Mouse (Mus musculus) thymus, postnatal 25 days (tissue): ENCODE measurements at regions not wholly inside any gene's neighbourhood (a gene's known extent, or its start where the extent isn't known, plus 50 kb on each side); places are given as distances from the start of the nearest gene placed in this dataset.

Experiments
- DNase-seq: peaks from one replicate; pipeline ENCODE4 v3.0.0; 2022

DNA sequence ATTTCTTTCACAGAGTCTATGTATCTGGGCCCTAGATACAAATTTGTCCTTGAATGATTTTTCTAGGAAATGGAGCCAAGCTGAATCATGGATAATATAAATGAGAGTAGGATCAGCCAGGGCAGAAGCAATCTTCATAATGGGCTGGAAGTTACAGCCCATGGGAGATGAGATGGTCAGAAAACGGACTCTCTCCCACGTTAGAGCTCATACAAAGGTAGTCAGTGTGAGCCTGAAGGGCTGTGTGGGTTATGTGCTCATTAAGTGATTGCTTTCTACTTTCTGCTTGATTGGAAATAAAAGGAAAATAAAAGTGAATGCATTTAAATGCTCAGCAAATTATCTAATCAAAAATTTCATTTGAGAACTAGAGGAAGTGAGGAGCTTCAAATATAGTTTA lies 2017.1 kb upstream of the Pcdh20 start:
- DNase-seq, result no peak

DNA sequence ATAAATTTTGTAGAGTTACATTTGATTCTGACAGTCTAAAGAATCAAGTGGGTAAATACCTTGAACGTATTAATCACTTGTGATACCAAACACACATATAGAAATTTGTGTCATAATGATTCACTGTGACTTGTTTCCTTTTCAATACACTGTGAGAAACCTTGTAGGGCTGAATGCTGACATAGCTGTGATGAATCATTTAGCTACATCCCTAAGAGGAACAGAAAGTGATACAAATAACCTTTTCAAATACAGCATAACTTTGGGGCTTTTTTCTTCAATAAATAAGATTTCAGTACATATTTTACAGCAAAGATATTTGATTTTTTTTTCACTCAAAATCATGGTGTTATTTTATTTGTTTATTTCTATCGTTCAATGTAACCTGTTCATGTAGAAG lies 1976.8 kb upstream of the Pcdh20 start:
- no peak for DNase-seq

DNA sequence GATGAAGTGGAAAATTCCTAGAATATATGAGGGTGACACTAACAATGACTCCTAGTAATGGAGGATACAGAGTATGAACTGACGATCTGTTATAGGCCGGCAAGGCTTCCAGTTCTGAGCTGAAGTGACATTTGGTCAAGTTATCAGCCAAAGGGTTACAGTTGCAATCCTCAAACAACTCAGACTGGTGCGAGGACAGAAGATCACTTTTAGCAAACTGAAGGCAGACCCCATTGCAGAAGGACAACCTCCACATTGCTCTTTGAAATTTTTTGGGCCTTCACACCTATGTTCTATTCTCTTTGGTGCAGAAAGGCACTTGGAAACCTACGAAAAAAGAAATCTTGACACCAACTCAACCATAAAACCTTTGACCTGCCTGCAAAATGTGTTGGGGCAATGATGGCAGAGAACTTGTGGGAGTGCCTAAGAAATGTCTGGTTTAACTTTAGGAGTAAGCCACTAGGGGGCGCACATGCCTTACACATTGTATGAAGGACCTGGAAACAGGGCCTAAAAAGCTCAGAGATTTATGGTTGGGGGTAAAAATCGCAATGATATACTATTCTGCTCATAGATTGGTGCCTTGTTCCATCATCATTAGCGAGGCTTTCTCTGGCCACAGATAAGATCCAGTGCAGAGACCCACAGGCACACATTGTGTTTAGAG lies 1961.8 kb upstream of the Pcdh20 start:
- no peak for DNase-seq

DNA sequence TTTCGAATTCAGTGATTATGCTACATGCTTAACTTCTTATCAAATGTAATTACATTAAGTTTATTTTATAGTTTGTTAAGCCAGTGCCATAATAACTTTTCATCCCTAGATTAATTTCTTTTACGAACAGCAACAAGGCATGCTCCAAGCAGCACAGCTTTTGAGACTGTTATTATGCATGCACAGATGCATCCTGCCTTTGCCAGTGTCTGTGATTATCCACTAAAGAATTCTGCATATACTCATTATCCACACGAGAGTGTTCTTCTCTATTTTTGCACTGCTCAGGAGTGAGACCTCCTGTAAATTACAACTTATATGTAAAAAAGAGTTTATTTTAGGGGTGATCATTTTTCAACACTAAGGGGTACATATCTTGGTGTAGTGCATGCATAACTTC lies 1941.5 kb upstream of the Pcdh20 start:
- no peak for DNase-seq

DNA sequence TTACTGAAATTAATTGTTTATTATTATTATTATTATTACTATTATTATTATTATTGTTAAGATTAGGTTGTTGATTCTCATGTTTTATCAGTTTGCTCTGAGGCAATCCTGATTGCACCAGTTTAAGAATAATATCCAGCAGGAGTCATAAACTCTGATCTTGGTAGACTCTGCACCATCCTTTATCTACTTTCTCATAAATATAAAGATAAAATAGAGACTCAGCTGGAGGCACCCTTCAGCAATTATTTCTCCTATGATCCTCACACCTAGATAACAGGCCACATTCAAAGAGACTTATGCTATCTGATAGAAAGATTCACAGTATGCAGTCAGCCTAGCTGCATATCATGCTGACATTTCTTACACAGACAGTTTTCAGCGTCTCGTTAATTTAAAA lies 1935.2 kb upstream of the Pcdh20 start:
- no peak for DNase-seq

DNA sequence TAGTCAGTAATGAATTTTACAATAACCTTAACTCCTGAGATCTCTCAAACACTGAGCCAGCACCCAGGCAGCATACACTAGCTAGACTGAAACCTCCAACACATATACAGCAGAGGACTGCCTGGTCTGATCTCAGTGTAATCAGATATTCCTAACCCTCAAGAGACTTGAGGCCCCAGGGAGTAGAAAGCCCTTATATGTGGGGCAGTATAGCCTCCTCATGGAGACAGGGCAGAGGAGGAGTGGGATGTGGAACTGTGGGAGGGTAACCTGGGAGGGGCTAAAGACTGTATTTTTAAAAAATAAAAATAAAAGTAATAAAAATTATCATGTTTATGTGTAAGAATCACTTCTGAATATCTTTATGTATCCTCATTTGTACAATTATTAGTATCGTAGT lies 1934.3 kb upstream of the Pcdh20 start:
- no peak for DNase-seq

DNA sequence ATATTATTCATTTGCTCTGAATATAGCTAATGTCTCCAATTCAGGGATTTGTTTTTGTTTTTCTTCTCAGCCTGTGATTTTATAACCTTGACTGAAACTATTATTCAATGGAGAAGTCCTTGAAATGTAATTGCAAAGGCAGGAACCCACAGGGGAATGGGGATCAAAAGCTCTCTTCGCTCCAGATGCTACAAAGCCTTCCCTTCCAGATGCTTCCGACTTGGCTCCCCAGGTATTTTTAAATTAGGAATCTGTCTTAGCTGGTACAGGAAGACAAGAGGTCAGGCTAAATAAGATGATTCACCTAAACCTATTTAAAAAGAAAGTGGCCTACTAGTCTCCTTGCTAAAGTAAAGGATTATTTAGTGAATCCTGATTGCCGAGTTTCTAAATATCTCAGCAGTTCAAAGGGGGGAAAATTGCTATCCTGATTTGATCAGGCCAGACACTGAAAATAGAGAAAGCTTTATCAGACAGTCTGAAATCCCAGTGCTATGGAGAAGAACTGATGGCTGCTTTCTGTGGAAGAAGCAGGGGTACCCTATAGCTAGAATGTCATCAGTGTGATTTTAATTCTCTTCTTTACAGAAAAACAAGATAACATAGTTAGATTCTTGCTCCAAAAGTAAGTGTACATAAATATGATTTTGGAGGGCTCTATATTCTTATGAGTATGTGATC lies 1896.2 kb upstream of the Pcdh20 start:
- DNase-seq, result no peak

DNA sequence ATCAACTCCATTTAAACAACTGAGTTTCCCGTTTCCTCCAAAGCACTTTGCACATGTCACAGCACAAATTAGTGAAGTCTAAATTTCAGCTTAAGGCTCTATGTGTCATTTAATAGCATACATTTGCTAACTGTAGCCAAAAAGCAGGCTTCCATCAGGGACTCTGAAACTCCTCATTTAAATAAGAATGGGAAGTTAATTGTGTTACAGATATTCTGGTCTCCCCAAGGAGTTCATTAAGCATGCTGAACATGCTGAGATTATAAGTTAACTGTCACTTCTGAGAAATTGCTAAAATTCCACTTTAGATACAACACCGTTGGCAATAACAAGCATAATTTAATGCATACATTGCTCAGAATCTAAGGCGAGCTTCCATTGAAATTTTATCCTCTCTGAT lies 1863.3 kb upstream of the Pcdh20 start:
- DNase-seq, result no peak

DNA sequence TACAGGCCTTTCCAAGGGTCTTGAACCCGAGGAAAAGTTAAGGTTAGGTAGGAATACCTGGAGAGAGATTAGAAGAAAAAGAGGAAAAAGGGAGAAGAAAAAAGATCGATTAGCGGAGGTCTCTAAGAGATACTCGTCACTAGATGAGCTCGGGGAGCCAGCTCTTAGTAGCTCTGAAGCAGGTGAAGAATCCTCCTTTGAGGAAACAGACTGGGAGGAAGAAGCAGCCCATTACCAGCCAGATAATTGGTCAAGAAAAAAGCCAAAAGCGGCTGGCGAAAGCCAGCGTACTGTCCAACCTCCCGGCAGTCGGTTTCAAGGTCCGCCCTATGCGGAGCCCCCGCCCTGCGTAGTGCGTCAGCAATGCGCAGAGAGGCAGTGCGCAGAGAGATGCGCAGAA lies 1824.3 kb upstream of the Pcdh20 start:
- peak; percentile 6 for DNase-seq

DNA sequence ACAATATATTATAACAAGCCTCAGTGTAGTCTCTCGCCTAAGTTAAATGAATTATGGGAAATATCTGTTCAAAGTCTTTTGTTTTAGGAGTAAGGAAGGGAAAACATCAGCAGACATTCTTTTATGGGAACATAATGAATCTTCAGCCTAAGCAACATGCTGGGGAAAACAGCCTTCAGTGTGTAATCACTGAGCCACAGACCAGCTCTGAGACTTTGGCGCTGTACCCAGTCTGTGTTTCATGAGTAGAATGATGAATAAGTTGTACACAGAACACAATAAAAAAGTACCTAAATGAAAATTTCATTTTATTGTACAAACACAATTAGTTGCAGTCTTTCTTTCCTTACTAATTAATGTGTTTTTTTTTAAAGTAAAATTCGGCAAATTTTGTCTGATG lies 1774.8 kb upstream of the Pcdh20 start:
- no peak for DNase-seq

DNA sequence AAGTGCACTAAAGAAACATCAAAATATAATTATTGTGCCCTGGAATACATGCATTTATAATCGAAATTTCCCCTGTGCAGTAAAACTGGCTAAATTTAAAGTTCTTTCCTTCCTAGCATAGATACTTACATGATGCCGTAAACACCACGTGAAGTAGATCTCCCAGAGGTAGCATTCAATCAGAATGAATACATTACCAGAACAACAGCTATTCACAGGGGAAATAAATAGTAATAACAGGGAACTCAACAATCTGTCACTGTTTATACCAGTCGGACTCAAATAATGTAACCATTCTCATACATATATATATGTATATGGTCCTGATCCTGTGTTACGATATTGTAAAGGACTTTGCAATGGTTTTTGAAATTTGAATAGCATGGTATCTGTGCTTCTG lies 1761.5 kb upstream of the Pcdh20 start:
- no peak for DNase-seq

DNA sequence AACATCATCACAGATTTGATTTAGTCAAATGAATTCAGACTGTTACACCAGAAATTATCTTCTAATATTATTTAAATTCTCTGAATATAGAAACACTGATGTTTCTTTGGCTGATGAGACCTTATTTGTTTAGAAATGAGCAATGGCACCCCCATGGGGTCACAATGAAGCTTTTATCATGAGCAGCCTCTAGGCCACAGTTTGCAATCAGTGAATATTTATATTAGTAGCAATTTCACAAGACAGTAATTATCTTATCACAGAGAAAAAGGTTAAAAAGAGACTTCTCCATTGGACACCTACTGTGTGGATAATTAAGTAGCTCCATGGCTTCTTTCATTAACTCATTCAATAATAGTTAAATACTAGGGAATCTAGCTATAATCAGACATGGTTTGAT lies 1729.1 kb upstream of the Pcdh20 start:
- DNase-seq, result no peak

DNA sequence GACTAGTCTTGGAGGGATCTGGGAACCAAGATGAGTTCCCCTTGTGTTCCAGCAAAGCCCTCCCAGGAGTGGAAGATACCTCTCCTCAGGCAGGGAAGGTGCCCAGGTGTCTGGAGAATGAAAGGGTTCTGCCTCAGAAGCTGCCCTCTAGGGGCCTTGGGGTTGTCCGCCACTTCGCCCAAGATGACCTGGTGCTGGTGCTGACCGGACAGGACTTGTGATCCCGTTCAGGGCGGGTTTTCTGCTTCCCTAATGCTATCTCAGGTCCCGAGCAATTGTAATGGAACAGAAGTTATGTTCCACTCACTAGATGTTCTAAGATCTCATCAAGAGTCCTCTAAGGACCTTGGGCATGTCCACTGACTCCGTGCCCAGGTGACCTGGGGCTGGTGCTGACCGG lies 1726.6 kb upstream of the Pcdh20 start:
- DNase-seq, result no peak

DNA sequence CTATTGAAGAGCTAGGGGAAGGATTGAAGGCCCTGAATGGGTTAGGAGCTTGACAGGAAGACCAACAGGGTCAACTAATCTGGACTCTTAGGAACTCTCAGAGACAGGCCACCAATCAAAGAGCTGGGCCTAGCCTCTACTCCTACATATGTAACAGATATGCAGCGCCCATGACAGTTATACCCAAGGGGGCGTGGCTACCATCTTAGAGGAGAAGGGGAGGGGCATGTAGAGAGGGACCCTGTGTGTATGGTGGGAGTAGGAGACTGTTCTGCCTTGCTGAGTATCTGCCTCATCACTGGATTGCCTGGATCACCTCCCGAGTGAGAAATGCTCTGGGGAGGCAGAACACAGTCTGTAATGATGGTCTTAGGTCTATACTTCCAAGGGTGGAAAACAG lies 1701.5 kb upstream of the Pcdh20 start:
- no peak for DNase-seq
